ENCODE assay signal across 9 mouse cellular contexts in the genomic region with DNA sequence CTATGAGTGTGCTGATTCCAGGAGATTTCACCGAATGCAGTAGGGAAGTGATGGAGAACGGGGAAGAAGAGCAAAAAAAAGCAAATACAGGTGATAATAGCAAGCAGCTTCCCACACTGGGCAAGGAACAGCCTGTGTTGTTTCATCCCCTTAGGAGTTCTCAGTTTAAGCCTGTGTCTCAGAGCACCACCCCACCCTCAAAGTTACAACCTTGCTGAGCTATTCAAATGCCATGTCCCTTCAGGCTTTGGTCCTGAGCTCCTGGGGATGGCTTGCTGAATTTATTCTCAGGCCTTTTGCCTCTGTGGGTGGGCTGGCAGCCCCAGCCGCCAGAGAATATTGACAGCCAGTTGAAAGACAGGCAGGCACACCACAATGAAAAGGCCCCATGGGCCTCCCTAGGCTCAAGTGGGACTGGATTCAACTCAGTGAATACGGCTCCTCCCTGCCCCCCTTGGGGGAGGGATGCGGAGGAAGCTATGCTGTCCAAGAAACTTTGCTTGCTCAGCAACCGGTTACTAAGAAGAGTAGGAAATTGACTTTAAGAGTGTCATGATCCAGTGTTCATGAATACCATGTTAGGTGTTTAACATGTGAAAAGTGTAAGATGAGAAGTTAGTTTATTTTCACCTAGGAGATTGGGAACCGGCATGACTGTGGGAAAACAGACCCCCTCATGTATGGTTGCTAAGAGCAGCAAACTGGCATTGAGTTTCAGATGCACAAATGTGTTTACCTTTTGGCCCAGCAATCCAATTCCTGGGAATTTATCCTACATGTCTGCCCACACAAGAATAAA.
A peak's percentile ranks its signal among the peaks of the same experiment; 100 is the strongest.
DNase-seq lines count a peak whose midpoint lies in the region; ATAC-seq and TF ChIP-seq lines count a peak whose summit lies in the region.
"Had no signal": no experiment of that assay in that cellular context is flagged by ENCODE, and none has a peak within 500 bp of the region (broad histone marks: within the 10 kb centered on the region; RNA-seq: fewer than 3 reads in every experiment).

No protein-coding gene starts in this region.

- no peaks in the 10 kb centered on the region; the same call in 1 of the 2 replicates for H3K4me1 ChIP-seq in embryonic facial prominence, embryonic 14.5 days (ENCODE audit: control insufficient read depth, insufficient read depth, low read length)
- H3K4me1 ChIP-seq in liver, postnatal 0 days (ENCODE audit: insufficient read depth), result no peaks in the 10 kb centered on the region

- TF ChIP-seq EP300 in liver, postnatal 0 days (IDR thresholded peaks at IDR 0.05; ENCODE audit: low read depth), result no peak

- peak; percentile 79 for ATAC-seq in embryonic facial prominence, embryonic 14.5 days (ENCODE audit: low read depth)
- ATAC-seq in liver, postnatal 0 days, result no peak

- H3K27ac ChIP-seq in embryonic facial prominence, embryonic 14.5 days (replicated peaks; ENCODE audit: low read depth, low read length), result no peak overlapping the region
- no peak overlapping the region for H3K27ac ChIP-seq in liver, postnatal 0 days (ENCODE audit: low read depth)
- H3K27ac ChIP-seq: liver, embryonic 14.5 days had no signal

- WGBS in embryonic facial prominence, embryonic 14.5 days, result 38% methylated on average over 7 of the region's 7 CpGs
- WGBS in liver, postnatal 0 days (ENCODE audit: insufficient replicate concordance), result 63% methylated on average over 7 of the region's 7 CpGs

- H3K36me3 ChIP-seq in embryonic facial prominence, embryonic 14.5 days (ENCODE audit: control insufficient read depth, insufficient read depth, low read length), result no peaks in the 10 kb centered on the region
- H3K36me3 ChIP-seq in liver, postnatal 0 days (replicated peaks; ENCODE audit: insufficient read depth, low read length), result no peaks in the 10 kb centered on the region

- H3K4me2 ChIP-seq in embryonic facial prominence, embryonic 14.5 days (ENCODE audit: low read depth, low read length), result no peak overlapping the region
- no peak overlapping the region for H3K4me2 ChIP-seq in liver, postnatal 0 days (ENCODE audit: low read depth, low read length)

- H3K9ac ChIP-seq in embryonic facial prominence, embryonic 14.5 days (ENCODE audit: low read depth, low read length), result no peak overlapping the region
- no peak overlapping the region for H3K9ac ChIP-seq in liver, postnatal 0 days (replicated peaks)
- H3K9ac ChIP-seq: liver, embryonic 14.5 days had no signal

- peaks cover 15% of the 10 kb centered on the region for H3K27me3 ChIP-seq in embryonic facial prominence, embryonic 14.5 days (replicated peaks; ENCODE audit: control insufficient read depth, insufficient read depth, low read length)
- H3K27me3 ChIP-seq in liver, postnatal 0 days (ENCODE audit: insufficient read depth, low read length), result no peaks in the 10 kb centered on the region

- intact Hi-C loops in left cerebral cortex, postnatal 25 days (cut with DNase I), result no loop called here

- no peaks in the 10 kb centered on the region for H3K9me3 ChIP-seq in embryonic facial prominence, embryonic 14.5 days (ENCODE audit: control insufficient read depth, low read length)
- H3K9me3 ChIP-seq in liver, postnatal 0 days (ENCODE audit: low read length), result no peaks in the 10 kb centered on the region

- peak; percentile 3 for DNase-seq in ovary, postnatal 36 days (ENCODE audit: low spot score)
- no peak for DNase-seq in ovary, postnatal 10 days (ENCODE audit: low spot score)
- DNase-seq in embryonic facial prominence, embryonic 14.5 days (ENCODE audit: low spot score), result peak; percentile 44
- DNase-seq in kidney, postnatal 36 days, result peak; percentile 3 to 11
- DNase-seq in yolk sac, embryonic 10.5 days (ENCODE audit: low spot score), result no peak
- no peak for DNase-seq in liver, postnatal 0 days
- DNase-seq in left cerebral cortex, postnatal 25 days (ENCODE audit: low spot score in 2 of 2), result no peak
- DNase-seq: layer of hippocampus, adult 9-11 months had no signal

- TF ChIP-seq CTCF in liver, postnatal 0 days (IDR thresholded peaks at IDR 0.05; ENCODE audit: low read depth), result no peak

- H3K4me3 ChIP-seq in embryonic facial prominence, embryonic 14.5 days (ENCODE audit: low read depth, low read length), result no peak overlapping the region
- H3K4me3 ChIP-seq in liver, postnatal 0 days (ENCODE audit: low read depth, low read length), result no peak overlapping the region

Comparison
In these comparisons a context has a peak if more than half of its experiments do, and no peak if none do; other contexts are left out.
1. DNase-seq: peak in ovary, postnatal 36 days (single experiment), embryonic facial prominence, embryonic 14.5 days (single experiment) and kidney, postnatal 36 days (2 of 2); none in ovary, postnatal 10 days (single experiment), yolk sac, embryonic 10.5 days (single experiment), liver, postnatal 0 days (single experiment) and left cerebral cortex, postnatal 25 days (0 of 2).